Mouse (Mus musculus) heart, adult 2 months (tissue): ENCODE measurements around the gene Maff.

Source experiments
- CTCF ChIP-seq: fragments of 200-600 bp; IDR thresholded peaks from 2 replicates; pipeline ENCODE4 v1.8.1; 2022; ENCODE audit warnings: antibody characterized with exemption, mild to moderate bottlenecking, moderate library complexity
- EP300 ChIP-seq: fragments of 200-500 bp; IDR thresholded peaks from 2 replicates; pipeline ENCODE4 v1.6.1; 2011; ENCODE audit warnings: low read depth, low read length, control low read depth; ENCODE audit not compliant: insufficient read depth
- POLR2A ChIP-seq: fragments of 200-500 bp; IDR thresholded peaks from 2 replicates; pipeline ENCODE4 v1.6.1; 2011; ENCODE audit warnings: mild to moderate bottlenecking, low read depth, low read length, control low read depth; ENCODE audit not compliant: insufficient read depth

GRCm38 (mm10) chr15:79350866-79351265, 4.4 kb downstream of the Maff start:
- TF ChIP-seq POLR2A, result no peak
- no peak for TF ChIP-seq CTCF
- TF ChIP-seq EP300, result no peak
